Mouse (Mus musculus) CH12.LX (cell line): Measurements from ENCODE around the gene Atp9a. TPM values are rescaled to one million over a fixed set of nuclear protein-coding genes. Genes with fewer than 3 reads are reported as not detected.

Experiments
- DNase-seq: peaks from one replicate; pipeline ENCODE4 v3.0.0-alpha.2; 2013; ENCODE audit errors: extremely low read depth
- H3K27ac ChIP-seq: 2 replicates; pipeline ENCODE4 v1.5.1; 2012; ENCODE audit warnings: low read depth, mild to moderate bottlenecking, control low read depth, moderate library complexity; ENCODE audit not compliant: insufficient read depth
- H3K27me3 ChIP-seq: replicated peaks from 2 replicates; pipeline ENCODE3; 2012; ENCODE audit warnings: inconsistent platforms
- H3K36me3 ChIP-seq, 2 experiments: replicated peaks in 1 of 2; 2 replicates each; pipeline versions ENCODE3 to v1.6.1; 2012; ENCODE audit warnings: inconsistent platforms in 1 of 2, low read length in 1 of 2, mild to moderate bottlenecking in 1 of 2, mixed read lengths in 1 of 2, moderate library complexity in 1 of 2; ENCODE audit not compliant: control insufficient read depth in 1 of 2, insufficient read depth in 1 of 2
- H3K4me1 ChIP-seq, 2 experiments: 2 replicates each; pipeline ENCODE4 v1.6.1; 2012; ENCODE audit warnings: inconsistent platforms in 1 of 2, moderate library complexity in 1 of 2; ENCODE audit not compliant: insufficient read depth in 2 of 2, control insufficient read depth in 1 of 2
- H3K4me2 ChIP-seq: 2 replicates; pipeline ENCODE4 v1.6.1; 2012; ENCODE audit warnings: low read depth, mild to moderate bottlenecking, control low read depth; ENCODE audit not compliant: poor library complexity, insufficient read depth, severe bottlenecking
- H3K4me3 ChIP-seq, 3 experiments: fragments of 150-350 bp in 1 of 3; sonication (generic) in 1 of 3; replicated peaks in 1 of 3; 2 replicates each; pipeline versions ENCODE3 to v1.5.1; 2011 to 2012; ENCODE audit warnings: low read depth in 2 of 3, low read length in 2 of 3, mild to moderate bottlenecking in 2 of 3, moderate library complexity in 2 of 3, control low read depth in 1 of 3, improper control_type of control experiment in 1 of 3, inconsistent platforms in 1 of 3, mixed read lengths in 1 of 3; ENCODE audit not compliant: poor library complexity in 1 of 3
- H3K79me2 ChIP-seq: replicated peaks from 2 replicates; pipeline ENCODE4 v1.6.1; 2012; ENCODE audit warnings: mild to moderate bottlenecking, moderate library complexity; ENCODE audit not compliant: control insufficient read depth, poor library complexity, insufficient read depth, severe bottlenecking; ENCODE audit errors: extremely low read depth
- H3K9ac ChIP-seq: 2 replicates; pipeline ENCODE4 v1.6.1; 2012; ENCODE audit warnings: low read depth, mild to moderate bottlenecking, control low read depth, moderate library complexity; ENCODE audit not compliant: insufficient read depth
- H3K9me3 ChIP-seq: replicated peaks from 2 replicates; pipeline ENCODE3; 2012; ENCODE audit warnings: low read length, inconsistent platforms, mixed read lengths
- BHLHE40 ChIP-seq: IDR thresholded peaks from 2 replicates; pipeline ENCODE4 v1.6.1; 2011; ENCODE audit warnings: mild to moderate bottlenecking, low read depth, low read length, improper control_type of control experiment
- CHD1 ChIP-seq: IDR thresholded peaks from 2 replicates; pipeline ENCODE4 v1.6.1; 2012; ENCODE audit warnings: low read depth, low read length, improper control_type of control experiment, inconsistent platforms
- CTCF ChIP-seq, 2 experiments: IDR thresholded peaks in 1 of 2; conservative IDR thresholded peaks in 1 of 2; 2 replicates each; pipeline ENCODE4 v1.5.1; 2011 to 2012; ENCODE audit warnings: low read depth in 2 of 2, low read length in 2 of 2, improper control_type of control experiment in 1 of 2, inconsistent platforms in 1 of 2, mild to moderate bottlenecking in 1 of 2, moderate library complexity in 1 of 2
- E2F4 ChIP-seq: IDR thresholded peaks from 2 replicates; pipeline ENCODE4 v1.6.1; 2011; ENCODE audit warnings: low read depth, low read length, improper control_type of control experiment; ENCODE audit not compliant: insufficient replicate concordance
- GABPA ChIP-seq: IDR thresholded peaks from 2 replicates; pipeline ENCODE4 v1.6.1; 2012; ENCODE audit warnings: low read depth, low read length, improper control_type of control experiment, inconsistent platforms; ENCODE audit not compliant: insufficient replicate concordance
- IRF4 ChIP-seq: IDR thresholded peaks from 2 replicates; pipeline ENCODE4 v1.6.1; 2014; ENCODE audit warnings: low read depth, mild to moderate bottlenecking, inconsistent platforms, low read length, improper control_type of control experiment
- JUN ChIP-seq: IDR thresholded peaks from 2 replicates; pipeline ENCODE4 v1.6.1; 2011; ENCODE audit warnings: low read depth, mild to moderate bottlenecking, low read length, improper control_type of control experiment, moderate library complexity; ENCODE audit not compliant: insufficient read depth
- KAT2A ChIP-seq: IDR thresholded peaks from 2 replicates; pipeline ENCODE4 v1.6.1; 2012; ENCODE audit warnings: low read length, improper control_type of control experiment, inconsistent platforms; ENCODE audit not compliant: insufficient replicate concordance
- MAX ChIP-seq: IDR thresholded peaks from 2 replicates; pipeline ENCODE4 v1.6.1; 2011; ENCODE audit warnings: low read length, improper control_type of control experiment
- MAZ ChIP-seq: IDR thresholded peaks from 2 replicates; pipeline ENCODE4 v1.6.1; 2012; ENCODE audit warnings: low read depth, mild to moderate bottlenecking, inconsistent platforms, low read length, improper control_type of control experiment, moderate library complexity
- MXI1 ChIP-seq: IDR thresholded peaks from 2 replicates; pipeline ENCODE4 v1.6.1; 2011; ENCODE audit warnings: mild to moderate bottlenecking, low read depth, low read length, improper control_type of control experiment
- MYC ChIP-seq: IDR thresholded peaks from 2 replicates; pipeline ENCODE4 v1.6.1; 2011; ENCODE audit warnings: low read depth, mild to moderate bottlenecking, improper control_type of control experiment, low read length
- NRF1 ChIP-seq: IDR thresholded peaks from 2 replicates; pipeline ENCODE4 v1.6.1; 2014; ENCODE audit warnings: low read depth, mild to moderate bottlenecking, inconsistent platforms, low read length, improper control_type of control experiment, moderate library complexity
- PAX5 ChIP-seq: IDR thresholded peaks from 2 replicates; pipeline ENCODE4 v1.6.1; 2012; ENCODE audit warnings: low read length, inconsistent platforms, mixed read lengths
- POLR2AphosphoS2 ChIP-seq: IDR thresholded peaks from 2 replicates; pipeline ENCODE4 v1.6.1; 2011; ENCODE audit warnings: low read depth, low read length, improper control_type of control experiment
- RAD21 ChIP-seq: IDR thresholded peaks from 2 replicates; pipeline ENCODE4 v1.6.1; 2011; ENCODE audit warnings: low read depth, mild to moderate bottlenecking, low read length, improper control_type of control experiment, moderate library complexity
- RCOR1 ChIP-seq: conservative IDR thresholded peaks from 2 replicates; pipeline ENCODE4 v1.6.1; 2012; ENCODE audit warnings: low read depth, mild to moderate bottlenecking, inconsistent platforms, low read length, improper control_type of control experiment
- SIN3A ChIP-seq: IDR thresholded peaks from 2 replicates; pipeline ENCODE4 v1.6.1; 2012; ENCODE audit warnings: low read length, improper control_type of control experiment, inconsistent platforms
- SMC3 ChIP-seq: IDR thresholded peaks from 2 replicates; pipeline ENCODE4 v1.6.1; 2011; ENCODE audit warnings: low read depth, low read length, improper control_type of control experiment
- TBP ChIP-seq: conservative IDR thresholded peaks from 2 replicates; pipeline ENCODE4 v1.6.1; 2011; ENCODE audit warnings: low read depth, low read length, improper control_type of control experiment
- TCF12 ChIP-seq: IDR thresholded peaks from 2 replicates; pipeline ENCODE4 v1.6.1; 2014; ENCODE audit warnings: low read depth, mild to moderate bottlenecking, inconsistent platforms, low read length, improper control_type of control experiment
- UBTF ChIP-seq: IDR thresholded peaks from 2 replicates; pipeline ENCODE4 v1.6.1; 2012; ENCODE audit warnings: low read depth, mild to moderate bottlenecking, inconsistent platforms, low read length, improper control_type of control experiment, moderate library complexity
- USF2 ChIP-seq: conservative IDR thresholded peaks from 2 replicates; pipeline ENCODE4 v1.6.1; 2011; ENCODE audit warnings: low read depth, low read length, improper control_type of control experiment
- ZC3H11A ChIP-seq: IDR thresholded peaks from 2 replicates; pipeline ENCODE4 v1.6.1; 2012; ENCODE audit warnings: low read depth, mild to moderate bottlenecking, inconsistent platforms, low read length, improper control_type of control experiment
- ZKSCAN1 ChIP-seq: IDR thresholded peaks from 2 replicates; pipeline ENCODE4 v1.6.1; 2012; ENCODE audit warnings: low read depth, inconsistent platforms, low read length, improper control_type of control experiment, borderline replicate concordance
- ZNF384 ChIP-seq: IDR thresholded peaks from 2 replicates; pipeline ENCODE4 v1.6.1; 2012; ENCODE audit warnings: low read depth, low read length, improper control_type of control experiment, inconsistent platforms
- dilution Hi-C: fragments of 300-500 bp; cut with MboI; formaldehyde crosslinking; loops from 2 replicates; pipeline ENCODE4 v1.14.3; 2020; ENCODE audit warnings: low sequenced_read_pairs; ENCODE audit not compliant: extremely low pct_unique_long_range_greater_than_20kb, extremely low pct_ligation_motif_present
- in situ Hi-C: fragments of 300-500 bp; cut with MboI; formaldehyde crosslinking; loops from 3 replicates; pipeline ENCODE4 v1.14.3; 2019; ENCODE audit warnings: low sequenced_read_pairs, low pct_ligation_motif_present, low pct_unique_long_range_greater_than_20kb, mixed read lengths
- polyA plus RNA-seq: library from polyadenylated mRNA; unstranded; fragments of >175 nt; gene quantifications from 2 replicates; pipeline ENCODE4 v1.2.1, GENCODE M21; 2012; ENCODE audit warnings: low read depth; ENCODE audit not compliant: insufficient read length
- total RNA-seq, 2 experiments: library from RNA; depleted of rRNA; stranded (reverse); fragments of 300-350 nt in 1 of 2; fragments of >200 nt in 1 of 2; gene quantifications; 2 replicates each; pipeline ENCODE4 v1.2.3; 2012 to 2014

Gene Atp9a
- total and polyA plus RNA-seq, 3 experiments, result 18.9 to 43.7 (median 40.1) TPM

GRCm38 (mm10) chr2:168767582-168767981 lies 25.4 kb upstream of the Atp9a start, which contains the start of gene Sall4:
TSS of gene Sall4 (minus strand) at chr2:168767943.
- H3K27ac ChIP-seq, result no peak within 1 kb of the TSS
- H3K9ac ChIP-seq, result no peak within 1 kb of the TSS
- no peak within 1 kb of the TSS for H3K4me3 ChIP-seq
- dilution Hi-C loops, result no loop called here
- in situ Hi-C loops, result no loop called here
- H3K36me3 ChIP-seq, result no peaks in the 10 kb centered on the region
- H3K79me2 ChIP-seq, result no peaks in the 10 kb centered on the region
- no peak within 1 kb of the TSS for H3K4me2 ChIP-seq
- H3K27me3 ChIP-seq, result peaks cover 59% of the 10 kb centered on the region
- TF ChIP-seq MXI1, result no peak
- TF ChIP-seq RCOR1, result no peak
- TF ChIP-seq TBP, result no peak
- TF ChIP-seq IRF4, result no peak
- TF ChIP-seq TCF12, result no peak
- TF ChIP-seq MYC, result no peak
- TF ChIP-seq CHD1, result no peak
- TF ChIP-seq RAD21, result no peak
- no peak for TF ChIP-seq GABPA
- TF ChIP-seq PAX5, result no peak
- TF ChIP-seq UBTF, result no peak
- TF ChIP-seq MAZ, result no peak
- no peak for TF ChIP-seq NRF1
- no peak for TF ChIP-seq JUN
- TF ChIP-seq CTCF (conservative IDR thresholded peaks at IDR 0.05 in 1 of 2, IDR thresholded peaks at IDR 0.05 in 1 of 2; ENCODE audit: low read depth in 2 of 2, low read length in 2 of 2), result no peak
- TF ChIP-seq USF2, result no peak
- TF ChIP-seq SMC3, result no peak
- no peak for TF ChIP-seq BHLHE40
- TF ChIP-seq E2F4, result no peak
- H3K9me3 ChIP-seq, result peaks cover 18% of the 10 kb centered on the region
- H3K4me1 ChIP-seq, result peaks cover 0 to 6% of the 10 kb centered on the region in 2 experiments; a peak in 2 of 4 replicates
- DNase-seq, result no peak

GRCm38 (mm10) chr2:168766538-168767361 lies 24.5 kb upstream of the Atp9a start:
- TF ChIP-seq MYC (no peak), ZKSCAN1 (no peak), KAT2A (no peak), SMC3 (no peak), MXI1 (no peak), SIN3A (no peak), TCF12 (no peak), ZC3H11A (no peak), UBTF (no peak), POLR2AphosphoS2 (no peak), ZNF384 (no peak), RAD21 (no peak), BHLHE40 (no peak), MAX (no peak), RCOR1 (no peak)
- dilution Hi-C loops (no loop called here), in situ Hi-C loops (no loop called here)
- no peak overlapping the region for H3K27ac ChIP-seq
- H3K9me3 ChIP-seq, result peaks cover 18% of the 10 kb centered on the region
- peaks cover 0 to 6% of the 10 kb centered on the region in 2 experiments; a peak in 2 of 4 replicates for H3K4me1 ChIP-seq
- H3K4me3 ChIP-seq, result no peak overlapping the region
- DNase-seq, result no peak
- peaks cover 62% of the 10 kb centered on the region for H3K27me3 ChIP-seq
- no peak overlapping the region for H3K4me2 ChIP-seq
- no peaks in the 10 kb centered on the region for H3K79me2 ChIP-seq
- H3K9ac ChIP-seq, result no peak overlapping the region
- H3K36me3 ChIP-seq, result no peaks in the 10 kb centered on the region
